Mouse (Mus musculus) bone marrow, adult 2 months (tissue): ENCODE measurements around the gene Ctf2.

Source experiments
- CTCF ChIP-seq: fragments of 200-500 bp; IDR thresholded peaks from 2 replicates; pipeline ENCODE4 v1.5.1; 2011; ENCODE audit warnings: low read length, control low read depth; ENCODE audit not compliant: control insufficient read depth, insufficient read depth
- POLR2A ChIP-seq: fragments of 200-500 bp; IDR thresholded peaks from 2 replicates; pipeline ENCODE4 v1.6.1; 2011; ENCODE audit warnings: low read depth, mild to moderate bottlenecking, control low read depth, low read length, borderline replicate concordance; ENCODE audit not compliant: control insufficient read depth

GRCm38 (mm10) chr7:127675391-127675811 is 56.6 kb downstream of the Ctf2 start:
- no peak for TF ChIP-seq POLR2A
- TF ChIP-seq CTCF: no peak
